14 mouse cellular contexts compared by ENCODE assay signal in the genomic region with DNA sequence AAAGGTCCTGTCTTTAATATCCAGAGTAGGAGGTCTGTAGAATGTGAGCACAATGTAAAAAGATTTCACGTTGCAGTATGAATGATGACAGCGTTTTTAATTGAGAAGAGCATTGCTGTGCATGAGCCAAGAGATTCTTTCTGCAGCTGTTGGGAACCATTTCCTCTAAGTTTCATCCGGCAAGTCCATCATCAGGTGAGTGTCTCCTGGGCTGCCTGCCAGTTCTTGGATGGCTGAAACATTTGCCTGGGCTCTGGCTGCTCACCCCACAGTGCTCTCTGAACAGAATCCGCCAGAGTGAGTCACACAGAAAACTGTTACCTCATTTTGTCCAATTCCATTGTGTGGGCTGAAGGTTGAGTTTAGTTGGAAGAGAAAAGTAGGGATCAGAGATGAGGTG. TPM values are rescaled to one million over a fixed set of nuclear protein-coding genes. Genes with fewer than 3 reads are reported as not detected.
"Had no signal": no experiment of that assay in that cellular context is flagged by ENCODE, and none has a peak within 500 bp of the region (broad histone marks: within the 10 kb centered on the region; RNA-seq: fewer than 3 reads in every experiment).

No protein-coding gene starts in this region.

- H3K27me3 ChIP-seq: midbrain, embryonic 12.5 days had no signal

- DNase-seq: kidney, postnatal 10 days; kidney, postnatal 4 days; lung, postnatal 10 days; thymus, adult 2 months; thymus, postnatal 25 days had no signal

- H3K9me3 ChIP-seq: limb, embryonic 10.5 days; midbrain, embryonic 12.5 days had no signal

- H3K4me3 ChIP-seq: layer of hippocampus, adult 2 months; limb, embryonic 10.5 days; midbrain, embryonic 12.5 days had no signal

- H3K36me3 ChIP-seq: limb, embryonic 10.5 days; midbrain, embryonic 12.5 days had no signal

- H3K4me2 ChIP-seq: liver, embryonic 11.5 days; lung, embryonic 14.5 days; midbrain, embryonic 12.5 days had no signal

- H3K9ac ChIP-seq: lung, embryonic 14.5 days; midbrain, embryonic 12.5 days had no signal

- H3K27ac ChIP-seq: layer of hippocampus, adult 2 months; limb, embryonic 10.5 days; midbrain, embryonic 12.5 days; stomach, postnatal 0 days had no signal

- H3K4me1 ChIP-seq: limb, embryonic 10.5 days; midbrain, embryonic 12.5 days had no signal

- ATAC-seq: midbrain, embryonic 16.5 days had no signal

RNA-seq across cellular contexts. Expression of a gene that starts 11.7 kb away (rescaled TPM):
- polyA plus RNA-seq: kidney, embryonic 14.5 days; limb, embryonic 10.5 days; liver, embryonic 11.5 days; liver, embryonic 16.5 days had no signal
